Mouse (Mus musculus) hematopoietic stem cell, adult 5-6 weeks (primary cell): Measurements from ENCODE around the gene Nectin2. TPM values are rescaled to one million over a fixed set of nuclear protein-coding genes. Genes with fewer than 3 reads are reported as not detected.
A peak's percentile ranks its signal among the peaks of the same experiment; 100 is the strongest.
"Not testable (repeated sequence)": the region's sequence is repeated elsewhere in the genome, so short reads cannot be mapped to it uniquely, and the experiment has no call there.

Experiments used
- ATAC-seq, 2 experiments: fragments of 125-278 bp in 1 of 2; replicated peaks in 1 of 2; 2 replicates each; pipeline ENCODE4 v1.8.0; 2016 to 2017; ENCODE audit warnings: inconsistent platforms in 2 of 2, mild to moderate bottlenecking in 2 of 2, moderate number of reproducible peaks in 2 of 2, low read depth in 1 of 2, moderate TSS enrichment in 1 of 2; ENCODE audit not compliant: low FRiP score in 2 of 2, poor library complexity in 2 of 2, severe bottlenecking in 2 of 2, insufficient read depth in 1 of 2, low TSS enrichment in 1 of 2
- total RNA-seq: library from RNA; stranded (forward); fragments of 172-1452, 232-1000 nt; gene quantifications from 2 replicates; pipeline ENCODE4 v1.2.3, GENCODE M21; 2017

The Nectin2 gene
- total RNA-seq, 1 experiment from 2014 or later = 2.0 TPM

DNA sequence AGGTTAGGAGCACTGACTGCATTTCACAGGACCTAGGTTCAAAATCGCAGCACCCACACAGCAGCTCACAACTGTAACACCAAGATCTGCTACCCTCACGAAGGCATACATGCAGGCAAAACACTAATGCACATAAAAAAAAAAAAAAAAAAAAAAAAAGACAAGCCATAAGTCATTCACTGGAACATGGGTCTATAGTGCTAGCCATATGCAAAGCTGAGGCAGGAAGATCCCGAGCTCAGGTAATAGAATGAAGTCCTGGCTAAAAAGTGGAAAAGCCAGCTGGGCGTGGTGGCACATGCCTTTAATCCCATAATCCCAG, 50.5 kb downstream of the Nectin2 start:
- no peak for ATAC-seq

- peak; percentile 52 to 63 for ATAC-seq
These were observed 51.1 kb downstream of the Nectin2 start, which contains the start of gene Apoe for GRCm38 (mm10) chr7:19698907-19699826. Apoe (minus strand) TSS chr7:19699188.

- ATAC-seq = peak in 1 of 2 experiments; percentile 16; a peak in 1 of 4 replicates
These were observed 52.1 kb downstream of the Nectin2 start for GRCm38 (mm10) chr7:19697949-19698906.

GRCm38 (mm10) chr7:19696336-19696873, 53.9 kb downstream of the Nectin2 start:
- no peak for ATAC-seq

- no peak for ATAC-seq
These were observed 54.4 kb downstream of the Nectin2 start for GRCm38 (mm10) chr7:19695881-19696280.

DNA sequence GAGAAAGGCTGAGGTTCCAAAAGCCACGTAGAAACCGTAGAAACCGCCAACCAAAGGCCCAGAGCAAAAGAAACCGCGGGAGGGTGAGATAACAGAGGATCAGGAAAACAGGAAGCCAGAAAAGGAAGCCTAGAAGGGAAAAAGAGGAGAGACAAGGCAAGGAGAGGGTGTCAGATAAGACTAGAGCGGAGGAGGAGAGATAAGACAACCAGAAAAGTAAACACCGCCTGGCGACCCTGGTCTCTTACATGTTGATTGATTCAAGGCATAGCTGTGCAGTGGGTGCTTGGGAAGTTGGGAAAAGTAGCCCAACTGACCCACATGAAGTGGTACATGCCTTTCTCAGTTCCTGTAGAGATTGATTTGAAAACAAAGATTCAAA, 55.1 kb downstream of the Nectin2 start:
- no peak for ATAC-seq

GRCm38 (mm10) chr7:19694336-19695212, 55.7 kb downstream of the Nectin2 start:
- no peak for ATAC-seq

GRCm38 (mm10) chr7:19693421-19693820, 56.9 kb downstream of the Nectin2 start:
- peak; percentile 20 to 28; a peak in 2 of 4 replicates for ATAC-seq

GRCm38 (mm10) chr7:19691873-19692865, 58.1 kb downstream of the Nectin2 start, which contains the start of gene Apoc1:
Apoc1 (minus strand) TSS chr7:19692660.
- ATAC-seq = no peak

- ATAC-seq = no peak
These were observed 58.8 kb downstream of the Nectin2 start for GRCm38 (mm10) chr7:19691434-19691833.

DNA sequence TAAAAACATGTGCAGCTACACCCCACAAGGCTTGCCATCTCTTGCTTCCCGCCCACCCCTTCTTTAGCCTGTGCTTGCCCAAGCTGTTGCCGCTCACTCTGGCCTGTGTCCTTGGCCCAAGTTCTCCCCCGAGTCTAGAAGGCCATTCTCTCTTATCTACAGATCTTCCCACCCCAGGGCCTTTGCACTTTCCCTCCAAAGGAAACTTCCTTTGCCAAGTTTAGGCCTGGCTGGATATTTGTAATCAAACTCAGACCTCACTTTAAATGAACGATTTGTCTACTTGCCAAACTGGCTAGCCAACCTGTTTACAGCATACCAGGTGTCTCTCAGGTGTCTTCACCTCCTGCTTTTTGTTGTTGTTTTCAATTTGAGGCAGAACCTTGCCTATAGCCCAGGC, 59.4 kb downstream of the Nectin2 start:
- ATAC-seq = no peak

DNA sequence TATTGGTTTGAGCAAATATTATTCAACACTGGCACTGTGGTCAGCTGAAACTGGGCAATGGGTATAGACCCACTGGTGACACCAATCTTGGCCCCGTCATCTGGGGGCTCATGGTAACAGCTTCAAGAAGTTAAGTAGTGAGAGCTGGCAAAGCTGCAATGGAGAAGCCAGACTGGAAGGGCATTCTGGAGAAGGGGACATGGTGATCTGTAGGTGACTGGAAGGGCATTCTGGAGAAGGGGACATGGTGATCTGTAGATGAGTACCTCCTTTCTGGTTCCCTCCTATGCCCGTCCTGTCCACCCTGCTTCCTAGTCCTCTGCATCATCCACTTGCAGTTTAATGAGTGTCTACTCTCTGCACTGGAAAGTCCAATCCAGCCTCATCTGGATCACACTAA, 61.7 kb downstream of the Nectin2 start:
- no peak for ATAC-seq

DNA sequence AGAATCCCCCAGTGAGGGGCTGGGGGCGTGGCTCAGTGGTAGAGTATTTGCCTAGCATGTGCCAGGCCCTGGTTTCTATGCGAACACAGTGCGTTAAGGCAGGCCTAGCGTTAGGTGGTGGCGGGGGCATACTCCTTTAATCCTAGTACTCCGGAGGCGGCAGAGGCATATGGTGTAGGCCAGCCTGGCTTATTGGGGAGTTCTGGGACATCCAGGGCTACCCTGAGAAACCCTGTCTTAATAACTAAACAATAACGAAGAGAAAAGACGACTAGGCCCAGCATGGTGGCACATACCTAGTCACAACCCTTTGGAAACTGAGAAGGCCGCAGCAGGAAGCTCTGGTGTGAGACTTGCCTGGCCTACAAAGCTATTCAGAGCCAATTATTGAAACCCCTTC, 62.2 kb downstream of the Nectin2 start:
- ATAC-seq = no peak

GRCm38 (mm10) chr7:19686927-19687583, 63.2 kb downstream of the Nectin2 start:
- ATAC-seq = not testable (repeated sequence)

DNA sequence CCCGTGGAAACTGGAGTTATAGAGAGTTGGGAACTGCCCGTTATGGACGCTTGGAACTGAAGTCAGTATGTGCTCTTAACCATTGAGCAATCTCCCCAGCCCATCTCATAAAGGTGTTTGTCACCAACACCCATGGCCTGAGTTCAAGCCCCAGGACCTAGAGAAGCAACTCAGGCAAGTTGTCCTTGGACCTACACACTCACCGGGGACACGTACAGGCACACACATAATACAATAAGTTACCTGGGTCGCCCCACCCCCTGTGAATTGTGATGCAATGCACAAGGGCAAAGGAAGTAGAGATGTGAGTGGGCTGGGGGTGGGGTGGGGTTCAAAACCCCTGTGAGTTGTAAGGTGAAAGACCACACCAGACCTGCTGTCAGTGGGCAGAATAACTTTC, 63.8 kb downstream of the Nectin2 start:
- ATAC-seq = no peak
